Comparison of ENCODE assay signal across 30 mouse cellular contexts in genomic region chr3:122915493-122915892, GRCm38 (mm10). TPM values are rescaled to one million over a fixed set of nuclear protein-coding genes. Genes with fewer than 3 reads are reported as not detected.
"Had no signal": no experiment of that assay in that cellular context is flagged by ENCODE, and none has a peak within 500 bp of the region (broad histone marks: within the 10 kb centered on the region; RNA-seq: fewer than 3 reads in every experiment).

No protein-coding gene starts in this region.

- H3K9me3 ChIP-seq: liver, embryonic 15.5 days; lung, embryonic 15.5 days; midbrain, embryonic 13.5 days; midbrain, embryonic 15.5 days; neural tube, embryonic 13.5 days; neural tube, embryonic 15.5 days had no signal

- H3K27ac ChIP-seq: liver, embryonic 15.5 days; lung, embryonic 15.5 days; macrophage; midbrain, embryonic 13.5 days; midbrain, embryonic 15.5 days; neural tube, embryonic 13.5 days; neural tube, embryonic 15.5 days had no signal

- DNase-seq: liver, postnatal 0 days; lung, adult 2 months; lung, postnatal 14 days; lung, postnatal 36 days; retina, postnatal 1 day; right cerebral cortex, adult 18-20 months; right cerebral cortex, postnatal 25 days; right cerebral cortex, postnatal 4 days; spleen, adult 18-20 months; thymus, adult 18-20 months; thymus, postnatal 14 days; thymus, postnatal 4 days had no signal

- H3K4me2 ChIP-seq: liver, embryonic 15.5 days; lung, embryonic 15.5 days; midbrain, embryonic 11.5 days; midbrain, embryonic 13.5 days; midbrain, embryonic 15.5 days; neural tube, embryonic 13.5 days; neural tube, embryonic 15.5 days had no signal

- H3K36me3 ChIP-seq: liver, embryonic 15.5 days; lung, embryonic 15.5 days; midbrain, embryonic 13.5 days; midbrain, embryonic 15.5 days; neural tube, embryonic 13.5 days; neural tube, embryonic 15.5 days had no signal

- H3K4me3 ChIP-seq: liver, embryonic 15.5 days; lung, embryonic 15.5 days; midbrain, embryonic 13.5 days; midbrain, embryonic 15.5 days; neural tube, embryonic 13.5 days; neural tube, embryonic 15.5 days had no signal

- H3K9ac ChIP-seq: liver, embryonic 15.5 days; liver, postnatal 0 days; lung, embryonic 15.5 days; midbrain, embryonic 13.5 days; midbrain, embryonic 15.5 days; neural tube, embryonic 13.5 days; neural tube, embryonic 15.5 days had no signal

- H3K4me1 ChIP-seq: lung, embryonic 15.5 days; midbrain, embryonic 13.5 days; midbrain, embryonic 15.5 days; neural tube, embryonic 13.5 days; neural tube, embryonic 15.5 days had no signal

- H3K27me3 ChIP-seq: liver, embryonic 15.5 days; lung, embryonic 15.5 days; midbrain, embryonic 13.5 days; midbrain, embryonic 15.5 days; neural tube, embryonic 13.5 days; neural tube, embryonic 15.5 days had no signal

- ATAC-seq: liver, postnatal 0 days; lung, postnatal 0 days; midbrain, embryonic 13.5 days; midbrain, embryonic 15.5 days had no signal

RNA-seq across cellular contexts. Expression of gene Gm10959, which starts 3.7 kb away (rescaled TPM):
- total RNA-seq: megakaryocyte, adult 5-6 weeks; midbrain, postnatal 0 days; monocyte, adult 5-6 weeks had no signal
- polyA plus RNA-seq: liver, embryonic 15.5 days; liver, postnatal 0 days; lung, adult 2 months; lung, embryonic 15.5 days; lung, postnatal 0 days; macrophage; midbrain, embryonic 11.5 days; midbrain, embryonic 13.5 days; midbrain, embryonic 15.5 days; midbrain, postnatal 0 days; neural tube, embryonic 11.5 days; neural tube, embryonic 13.5 days; neural tube, embryonic 15.5 days; small intestine, adult 2 months; stomach, embryonic 14.5 days; stomach, embryonic 16.5 days; thymus, postnatal 0 days; urinary bladder, adult 2 months had no signal

RNA-seq across cellular contexts. Expression of gene Fabp2, which starts 20.6 kb away (rescaled TPM):
- total RNA-seq: megakaryocyte, adult 5-6 weeks; midbrain, postnatal 0 days; monocyte, adult 5-6 weeks had no signal
- polyA plus RNA-seq: lung, adult 2 months; macrophage; midbrain, embryonic 11.5 days; midbrain, embryonic 13.5 days; midbrain, postnatal 0 days; neural tube, embryonic 11.5 days; neural tube, embryonic 13.5 days; neural tube, embryonic 15.5 days had no signal
